ENCODE assay signal across 22 mouse cellular contexts in genomic region chr9:108436182-108436581, GRCm38 (mm10). TPM values are rescaled to one million over a fixed set of nuclear protein-coding genes. Genes with fewer than 3 reads are reported as not detected.
DNase-seq lines count a peak whose midpoint lies in the region; ATAC-seq and TF ChIP-seq lines count a peak whose summit lies in the region.
"Had no signal": no experiment of that assay in that cellular context is flagged by ENCODE, and none has a peak within 500 bp of the region (broad histone marks: within the 10 kb centered on the region; RNA-seq: fewer than 3 reads in every experiment).

Gene BC048562, plus strand, starts transcription at chr9:108436482.

- no peaks in the 10 kb centered on the region for H3K27me3 ChIP-seq in midbrain, embryonic 11.5 days (ENCODE audit: control insufficient read depth, insufficient read depth, low read length)
- no peaks in the 10 kb centered on the region for H3K27me3 ChIP-seq in midbrain, embryonic 10.5 days (ENCODE audit: low read depth, poor library complexity, severe bottlenecking)
- no peaks in the 10 kb centered on the region for H3K27me3 ChIP-seq in testis, adult 2 months (ENCODE audit: control insufficient read depth, insufficient read depth, low read length)
- H3K27me3 ChIP-seq in midbrain, embryonic 15.5 days (replicated peaks): no peaks in the 10 kb centered on the region
- H3K27me3 ChIP-seq: embryonic facial prominence, embryonic 12.5 days; forebrain, embryonic 15.5 days; hindbrain, embryonic 12.5 days had no signal

- no peaks in the 10 kb centered on the region; the same call in 1 of the 2 replicates for H3K9me3 ChIP-seq in midbrain, embryonic 11.5 days (ENCODE audit: control insufficient read depth, low read length)
- no peaks in the 10 kb centered on the region for H3K9me3 ChIP-seq in midbrain, embryonic 10.5 days (replicated peaks)
- H3K9me3 ChIP-seq in midbrain, embryonic 15.5 days: no peaks in the 10 kb centered on the region
- H3K9me3 ChIP-seq: embryonic facial prominence, embryonic 12.5 days; forebrain, embryonic 15.5 days; hindbrain, embryonic 12.5 days had no signal

- no peak within 1 kb of the TSS for H3K4me2 ChIP-seq in midbrain, embryonic 11.5 days
- no peak within 1 kb of the TSS for H3K4me2 ChIP-seq in midbrain, embryonic 15.5 days
- H3K4me2 ChIP-seq: embryonic facial prominence, embryonic 12.5 days; forebrain, embryonic 15.5 days; hindbrain, embryonic 12.5 days had no signal

- no peak within 1 kb of the TSS for H3K4me3 ChIP-seq in midbrain, embryonic 11.5 days (ENCODE audit: low read depth, low read length)
- no peak within 1 kb of the TSS for H3K4me3 ChIP-seq in midbrain, embryonic 10.5 days
- peak within 1 kb of the TSS; percentile 82 for H3K4me3 ChIP-seq in testis, adult 2 months (ENCODE audit: control insufficient read depth, low read depth, low read length)
- no peak within 1 kb of the TSS for H3K4me3 ChIP-seq in midbrain, embryonic 15.5 days
- H3K4me3 ChIP-seq: embryonic facial prominence, embryonic 12.5 days; forebrain, embryonic 15.5 days; hindbrain, embryonic 12.5 days had no signal

- no peak within 1 kb of the TSS for H3K27ac ChIP-seq in midbrain, embryonic 11.5 days (ENCODE audit: low read depth, low read length)
- no peak within 1 kb of the TSS for H3K27ac ChIP-seq in midbrain, embryonic 10.5 days (replicated peaks)
- H3K27ac ChIP-seq in testis, adult 2 months (ENCODE audit: control insufficient read depth, insufficient read depth, low read depth, low read length): peak within 1 kb of the TSS; percentile 56
- H3K27ac ChIP-seq in midbrain, embryonic 15.5 days: peak within 1 kb of the TSS; percentile 48; the same call in 1 of the 2 replicates
- H3K27ac ChIP-seq: embryonic facial prominence, embryonic 12.5 days; forebrain, embryonic 15.5 days; hindbrain, embryonic 12.5 days had no signal

- no peak for TF ChIP-seq CTCF in testis, adult 2 months (IDR thresholded peaks at IDR 0.05; ENCODE audit: control insufficient read depth, insufficient read depth, insufficient replicate concordance, low read depth, low read length)

- no peaks in the 10 kb centered on the region for H3K36me3 ChIP-seq in midbrain, embryonic 11.5 days (ENCODE audit: control insufficient read depth, insufficient read depth, low read length)
- no peaks in the 10 kb centered on the region for H3K36me3 ChIP-seq in midbrain, embryonic 10.5 days
- H3K36me3 ChIP-seq in testis, adult 2 months (ENCODE audit: control insufficient read depth, insufficient read depth, low read length): no peaks in the 10 kb centered on the region
- no peaks in the 10 kb centered on the region for H3K36me3 ChIP-seq in midbrain, embryonic 15.5 days (replicated peaks)
- H3K36me3 ChIP-seq: embryonic facial prominence, embryonic 12.5 days; forebrain, embryonic 15.5 days; hindbrain, embryonic 12.5 days had no signal

- no peak for DNase-seq in midbrain, embryonic 11.5 days (ENCODE audit: low spot score, missing footprints)
- no peak for DNase-seq in midbrain, embryonic 10.5 days (ENCODE audit: low spot score)
- DNase-seq in testis, postnatal 14 days (ENCODE audit: low spot score): no peak
- no peak for DNase-seq in lung, postnatal 25 days (ENCODE audit: low spot score)
- no peak for DNase-seq in kidney, adult 18-20 months
- DNase-seq: adrenal gland, adult 2 months; adrenal gland, postnatal 36 days; cerebellum, adult 11 months; cerebellum, adult 8-10 months; cerebellum, postnatal 25 days; gastrocnemius, postnatal 36 days; heart, adult 11 months; heart, postnatal 10 days; heart, postnatal 4 days had no signal

- peaks cover 6% of the 10 kb centered on the region; the same call in 1 of the 2 replicates for H3K4me1 ChIP-seq in midbrain, embryonic 11.5 days (ENCODE audit: control insufficient read depth, insufficient read depth, low read length)
- H3K4me1 ChIP-seq in midbrain, embryonic 10.5 days: peaks cover 16% of the 10 kb centered on the region
- peaks cover 5% of the 10 kb centered on the region for H3K4me1 ChIP-seq in testis, adult 2 months (ENCODE audit: control insufficient read depth, insufficient read depth, low read length)
- H3K4me1 ChIP-seq in midbrain, embryonic 15.5 days: peaks cover 14% of the 10 kb centered on the region
- H3K4me1 ChIP-seq: embryonic facial prominence, embryonic 12.5 days had no signal

- 0 out of 2 replicates have a peak within 1 kb of the TSS, but pooled peaks have one; percentile 20 for H3K9ac ChIP-seq in midbrain, embryonic 11.5 days (ENCODE audit: low read length)
- no peak within 1 kb of the TSS for H3K9ac ChIP-seq in midbrain, embryonic 15.5 days
- H3K9ac ChIP-seq: embryonic facial prominence, embryonic 12.5 days; forebrain, embryonic 15.5 days; hindbrain, embryonic 12.5 days had no signal

- WGBS in midbrain, embryonic 11.5 days: 37% methylated on average over 3 of the region's 3 CpGs
- 53% methylated on average over 3 of the region's 3 CpGs for WGBS in midbrain, embryonic 10.5 days
- WGBS in midbrain, embryonic 15.5 days: 11% methylated on average over 3 of the region's 3 CpGs

- no peak for ATAC-seq in midbrain, embryonic 11.5 days (ENCODE audit: low FRiP score)
- ATAC-seq in midbrain, embryonic 15.5 days (replicated peaks): no peak
- ATAC-seq: forebrain, embryonic 15.5 days had no signal

- TF ChIP-seq POLR2A in testis, adult 2 months (IDR thresholded peaks at IDR 0.05; ENCODE audit: control insufficient read depth, low read depth, low read length): no peak

RNA-seq across cellular contexts. Expression of gene BC048562, which starts in this region (rescaled TPM):
- polyA plus RNA-seq in midbrain, embryonic 11.5 days (2014; fragmentation: Nextera tagmentation; extraction: Ambion mirVana): not detected in 2 replicates
- not detected in 2 replicates for polyA plus RNA-seq in midbrain, embryonic 10.5 days (2016; fragmentation: Nextera tagmentation; extraction: Ambion mirVana)
- 91.8 and 100 TPM in 2 replicates for polyA plus RNA-seq in testis, adult 2 months (2012; rRNA removed)
- not detected in 2 replicates for polyA plus RNA-seq in midbrain, embryonic 15.5 days (2015; fragmentation: Nextera tagmentation; extraction: Ambion mirVana)
- polyA plus RNA-seq: adrenal gland, adult 2 months; cortical plate, adult 2 months; embryonic facial prominence, embryonic 12.5 days; forebrain, embryonic 11.5 days; forebrain, embryonic 15.5 days; heart, embryonic 14.5 days; hindbrain, embryonic 12.5 days had no signal

Comparison
In these comparisons a context has a peak if more than half of its experiments do, and no peak if none do; other contexts are left out.
1. RNA of gene BC048562 (polyA plus RNA-seq): 91.8 to 100 TPM in testis, adult 2 months; not detected in midbrain, embryonic 11.5 days, not detected in midbrain, embryonic 10.5 days and not detected in midbrain, embryonic 15.5 days; every median in the first group is over 10 times any median in the second.
2. H3K27ac ChIP-seq: peak in testis, adult 2 months (single experiment) and midbrain, embryonic 15.5 days (single experiment); none in midbrain, embryonic 11.5 days (single experiment) and midbrain, embryonic 10.5 days (single experiment).